Mouse (Mus musculus) urinary bladder, adult 2 months (tissue): ENCODE measurements around the gene Xpnpep1. TPM values are rescaled to one million over a fixed set of nuclear protein-coding genes. Genes with fewer than 3 reads are reported as not detected.

Experiments used
- DNase-seq: peaks from one replicate; pipeline ENCODE4 v3.0.0; 2022; ENCODE audit warnings: low spot score
- polyA plus RNA-seq: library from polyadenylated mRNA; depleted of rRNA; stranded (reverse); fragments of >200 nt; gene quantifications from 2 replicates; pipeline ENCODE4 v1.2.3, GENCODE M21; 2012

The Xpnpep1 gene
- polyA plus RNA-seq, 1 experiment, result 68.6 TPM

DNA sequence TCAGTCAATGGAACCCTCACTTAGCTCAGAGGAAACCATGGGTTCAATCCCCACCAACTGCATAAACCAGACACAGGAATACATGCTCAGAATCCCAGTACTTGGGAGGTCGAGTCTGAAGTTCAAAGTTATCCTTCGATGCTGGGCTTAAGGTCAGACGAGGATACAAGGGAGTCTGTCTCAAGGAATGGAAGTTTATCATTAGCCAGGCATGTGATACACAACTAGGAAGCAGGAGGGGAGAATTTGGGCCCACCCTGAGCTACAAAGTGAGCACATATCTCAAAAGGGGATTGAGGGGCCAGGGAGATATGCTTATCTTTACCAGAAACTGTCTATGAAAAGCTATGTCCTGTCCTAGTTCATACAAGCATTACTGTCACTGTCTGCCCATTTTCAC is 7.4 kb downstream of the Xpnpep1 start:
- no peak for DNase-seq

DNA sequence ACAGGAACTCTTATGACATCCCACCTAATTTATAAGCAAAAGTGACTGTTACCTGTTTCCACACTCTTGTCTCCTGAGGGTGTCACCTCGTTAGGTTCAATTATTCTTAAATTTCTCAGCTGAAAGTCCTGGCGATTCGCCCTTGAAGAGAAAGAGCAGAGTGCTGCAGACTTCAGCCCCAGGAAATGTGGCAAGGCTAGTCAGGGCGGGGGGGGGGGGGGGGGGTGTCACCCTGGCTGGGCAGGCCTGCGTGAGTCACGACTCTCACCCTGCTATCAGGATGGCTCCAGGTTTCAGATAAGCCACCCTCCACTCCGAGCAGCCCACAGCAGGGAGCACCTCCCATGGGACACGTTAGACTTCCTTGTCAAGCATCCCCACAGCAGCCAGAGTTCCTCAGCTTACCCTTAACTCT is 8.1 kb downstream of the Xpnpep1 start:
- no peak for DNase-seq

DNA sequence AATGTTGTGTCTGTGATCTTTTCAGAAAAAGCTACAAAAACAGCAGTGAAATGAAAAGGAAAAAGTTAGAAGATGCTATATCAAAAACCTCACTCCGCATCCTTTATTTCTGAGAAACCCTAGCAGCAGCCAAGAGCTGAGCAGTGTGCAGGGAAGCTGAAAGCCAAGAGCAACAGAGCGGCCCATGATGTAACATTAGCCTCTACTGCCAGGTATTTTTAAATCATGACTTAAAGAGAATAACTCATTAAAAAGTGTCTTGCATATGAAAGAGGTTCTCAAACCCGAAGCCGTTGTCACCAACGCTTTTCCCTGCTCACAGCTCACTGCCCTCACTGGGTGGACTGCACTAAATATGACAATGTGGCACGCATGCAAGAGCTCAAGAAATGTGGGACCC is 9.7 kb downstream of the Xpnpep1 start:
- no peak for DNase-seq

DNA sequence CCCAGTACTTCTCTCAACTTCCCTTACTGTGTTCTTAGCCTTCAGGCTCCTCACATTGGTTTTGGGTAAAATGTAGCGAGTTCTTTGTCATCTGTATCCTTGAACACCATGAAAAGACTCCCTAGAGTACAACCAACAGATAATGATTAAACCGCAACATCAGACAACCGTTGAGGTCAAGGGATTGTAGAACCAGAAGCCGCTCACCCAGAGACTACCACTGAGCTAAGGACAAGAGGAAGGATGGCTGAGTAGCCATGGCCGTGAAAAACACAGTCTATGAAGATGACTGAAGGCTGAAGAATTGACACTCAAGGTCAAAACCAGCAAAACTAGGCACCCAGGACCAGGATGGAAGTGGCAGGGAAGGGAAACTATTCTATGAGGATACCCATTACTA is 10.3 kb downstream of the Xpnpep1 start:
- no peak for DNase-seq

DNA sequence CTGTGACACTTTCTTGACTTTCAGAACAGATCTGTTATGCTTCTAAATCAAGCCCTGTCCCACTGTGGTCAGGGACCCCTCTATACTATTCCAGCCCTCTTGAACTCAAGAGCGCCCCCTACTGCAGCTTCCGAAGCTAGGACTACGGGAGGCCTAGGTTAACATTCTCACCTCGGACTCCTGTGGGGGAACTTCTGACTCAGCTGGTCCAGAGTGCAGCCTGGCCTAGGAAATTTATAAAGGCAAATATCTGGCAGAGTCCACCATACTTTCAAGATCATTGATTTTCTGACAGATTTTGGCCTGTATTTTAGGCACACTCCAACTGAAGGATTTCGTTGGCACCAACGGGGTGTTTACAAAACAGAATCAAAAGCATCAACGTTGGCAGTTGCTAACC is 11.0 kb downstream of the Xpnpep1 start:
- DNase-seq, result no peak

DNA sequence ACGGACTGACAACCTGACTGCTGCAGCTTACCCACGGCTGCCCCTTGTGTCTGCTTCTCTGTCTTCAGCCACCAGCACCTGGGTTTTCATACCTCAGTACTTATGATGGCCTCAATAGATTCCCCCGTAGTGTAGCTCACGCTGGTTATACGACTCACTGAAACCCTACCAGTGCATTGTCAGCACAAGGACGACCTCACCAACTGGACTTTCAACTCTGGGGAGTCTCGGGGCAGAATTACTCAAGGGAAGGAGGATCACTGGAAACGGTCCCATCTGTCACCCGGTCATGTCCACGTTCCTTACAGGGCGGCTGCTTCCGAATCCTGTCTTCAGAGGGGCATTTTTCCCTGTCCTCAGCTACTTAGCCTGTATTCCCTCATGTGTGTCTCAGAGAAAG is 11.8 kb downstream of the Xpnpep1 start:
- DNase-seq, result no peak

DNA sequence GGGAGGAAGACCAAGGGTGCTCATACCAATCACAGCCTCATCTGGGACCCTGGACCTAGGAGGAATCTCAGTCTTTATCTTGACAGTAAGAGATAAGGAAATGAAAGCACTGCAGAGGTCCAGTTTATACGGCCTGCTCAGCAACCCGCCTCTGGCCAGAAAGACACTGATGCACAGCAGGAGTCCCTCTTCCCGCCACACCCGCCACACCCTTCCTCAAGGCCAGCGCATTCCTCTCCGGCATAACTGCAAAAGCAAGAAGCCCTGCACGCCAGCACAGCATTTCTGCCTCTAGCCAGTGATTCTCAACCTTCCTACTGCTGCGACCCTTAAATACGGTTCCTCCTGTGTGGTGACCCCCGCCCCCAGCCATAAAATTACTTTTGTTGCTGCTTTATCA is 16.8 kb downstream of the Xpnpep1 start:
- no peak for DNase-seq

DNA sequence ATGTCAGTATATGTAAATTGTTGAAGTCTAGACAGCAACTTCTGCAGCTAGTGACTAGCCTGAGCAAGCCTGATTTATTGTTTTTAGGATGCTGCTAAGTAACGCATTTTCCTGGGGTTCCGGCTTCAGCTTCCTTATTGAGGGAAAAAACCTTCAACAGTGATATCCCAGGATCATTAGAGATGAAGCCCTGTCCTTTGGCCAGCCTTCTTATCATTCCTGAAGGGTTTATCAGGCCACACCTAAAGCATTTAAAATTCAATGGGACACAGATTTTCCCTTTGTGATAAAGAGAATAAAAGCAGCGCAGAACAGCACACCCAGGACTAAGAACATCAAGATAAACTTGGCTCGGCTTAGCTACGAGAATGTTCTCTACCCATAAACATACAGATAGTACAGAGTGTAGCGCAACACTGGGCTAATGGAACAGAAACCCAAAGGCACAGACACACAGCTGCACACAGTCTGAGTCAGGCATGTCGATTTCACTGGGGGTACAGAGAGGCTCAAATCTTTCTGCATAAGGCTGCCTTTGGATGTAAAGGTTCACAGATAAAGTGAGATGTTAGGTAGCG is 17.9 kb downstream of the Xpnpep1 start:
- no peak for DNase-seq

DNA sequence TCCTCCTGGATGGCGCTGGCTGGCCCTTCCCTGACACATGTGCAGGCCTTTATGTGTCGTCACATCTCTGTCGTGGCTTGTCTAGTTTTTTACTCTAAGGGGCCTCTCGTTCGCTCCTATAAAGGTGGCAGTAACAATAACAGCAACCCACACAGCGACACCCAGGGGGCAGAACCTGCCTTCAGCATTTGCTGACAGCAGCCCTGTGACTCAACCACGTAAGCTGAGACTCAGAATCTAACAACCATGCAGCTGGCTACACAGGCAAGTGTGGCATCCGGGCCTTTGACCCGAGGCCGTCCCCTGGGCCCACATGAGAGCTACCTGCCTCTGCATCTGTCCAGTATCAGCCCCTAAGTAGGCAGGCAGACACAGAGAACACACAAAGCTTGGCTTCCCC is 18.5 kb downstream of the Xpnpep1 start:
- DNase-seq, result no peak

DNA sequence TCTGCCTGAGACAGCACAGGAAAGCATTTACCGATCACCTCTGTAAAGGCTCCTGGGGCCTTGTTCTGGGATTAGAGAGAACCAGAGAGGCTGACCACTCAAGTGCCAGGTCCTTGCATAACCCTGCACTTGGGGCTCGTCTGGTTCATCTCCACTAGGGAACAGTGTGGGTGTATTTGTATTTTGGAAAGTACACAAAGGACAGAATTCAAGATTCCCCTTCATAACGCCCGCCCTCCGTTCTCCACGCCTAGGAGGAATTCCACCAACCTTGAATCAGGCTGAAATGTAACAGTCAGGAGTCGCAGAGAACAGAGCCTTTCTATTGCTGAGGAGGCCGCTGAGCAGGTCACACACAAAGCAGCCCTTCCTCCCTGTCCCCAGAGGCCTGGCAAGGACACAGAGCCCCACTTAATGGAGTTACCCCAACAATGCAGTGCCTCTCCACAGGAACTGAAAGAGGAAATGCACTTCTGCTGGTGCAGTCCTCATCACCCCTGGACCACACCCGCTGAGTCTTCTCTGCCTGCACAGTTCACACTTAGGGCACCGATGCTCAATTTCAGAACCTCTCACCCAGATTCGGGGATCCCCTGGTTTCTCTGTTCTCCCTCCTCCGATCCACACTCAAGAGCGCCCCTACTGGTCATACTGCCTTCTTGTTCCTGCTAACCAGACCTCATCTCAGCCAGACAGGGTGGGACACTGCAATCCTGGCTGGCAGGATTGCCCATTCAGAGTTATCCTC is 20.1 kb downstream of the Xpnpep1 start:
- DNase-seq, result no peak

DNA sequence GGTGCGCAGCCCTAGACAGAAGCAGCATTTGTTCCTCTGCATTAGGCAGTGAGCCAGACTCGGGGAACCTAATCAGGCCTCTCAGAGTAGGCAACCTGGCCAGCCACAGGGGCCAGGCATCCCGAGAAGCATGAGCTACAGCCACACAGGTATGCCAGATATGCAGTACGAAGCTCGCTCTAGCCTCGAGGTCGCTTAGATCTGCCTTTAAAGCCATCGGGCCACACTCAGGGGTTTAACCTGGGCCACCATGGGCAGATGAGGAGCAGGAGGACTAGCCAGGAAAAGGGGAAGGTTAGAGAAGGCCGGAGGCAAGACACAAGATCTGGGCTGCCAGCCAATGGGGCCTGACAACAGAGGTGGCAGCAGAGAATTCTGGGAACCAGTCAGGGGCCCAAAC is 22.1 kb downstream of the Xpnpep1 start:
- no peak for DNase-seq

DNA sequence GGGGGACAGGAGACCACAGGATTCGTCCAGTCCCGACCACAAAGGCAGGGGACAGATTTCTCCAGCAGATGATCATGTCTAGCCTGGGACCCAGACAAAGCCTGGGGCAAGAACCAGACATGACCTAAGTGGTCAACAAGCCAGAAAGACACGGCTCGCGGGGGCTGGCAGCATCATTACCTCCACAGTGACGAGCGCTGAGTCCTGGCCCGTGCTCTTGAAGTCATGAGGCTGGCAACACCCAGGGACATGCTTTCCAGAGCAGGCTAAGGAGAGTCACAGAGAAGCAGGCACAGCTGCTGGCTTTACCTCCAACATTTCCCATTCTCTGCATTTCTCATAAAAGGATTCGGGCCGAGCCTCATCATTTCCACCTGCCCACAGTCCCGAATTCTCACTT is 22.8 kb downstream of the Xpnpep1 start:
- no peak for DNase-seq

DNA sequence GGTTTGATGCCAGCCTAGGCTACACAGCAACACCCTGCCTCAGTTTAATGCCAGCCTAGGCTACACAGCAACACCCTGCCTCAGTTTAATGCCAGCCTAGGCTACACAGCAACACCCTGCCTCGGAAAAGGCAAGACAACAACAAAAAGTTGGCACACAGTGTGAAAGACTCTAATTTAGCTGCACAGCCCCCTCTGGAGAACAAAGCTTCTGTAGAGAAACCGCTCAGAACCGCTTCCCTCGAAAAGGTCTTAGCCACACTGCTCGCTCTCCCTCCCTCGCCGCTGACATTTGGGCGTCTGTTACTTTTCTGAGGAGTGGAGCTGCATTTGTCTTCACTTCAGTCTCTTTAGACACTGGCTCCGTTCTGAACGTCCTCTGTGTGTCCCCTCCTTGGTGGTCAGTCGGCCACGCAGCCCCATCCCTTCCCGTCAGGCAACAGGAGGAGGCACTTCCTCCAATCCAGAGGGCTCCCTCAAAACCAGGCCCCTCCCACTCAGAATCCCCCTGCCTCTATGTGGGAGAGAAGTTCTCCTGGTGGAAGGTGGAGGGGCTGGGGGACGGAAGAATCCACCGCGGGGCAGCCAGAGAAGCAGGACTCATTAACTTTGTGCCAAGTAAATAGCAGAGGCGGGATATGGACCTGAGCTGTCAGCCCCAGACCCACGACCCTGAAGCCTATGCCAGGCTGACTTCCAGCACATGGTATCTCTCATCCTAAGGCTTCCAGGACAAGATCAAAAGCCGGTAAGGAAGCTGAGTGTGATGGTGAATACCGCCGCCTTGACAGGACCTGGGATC is 24.9 kb downstream of the Xpnpep1 start:
- DNase-seq, result no peak

DNA sequence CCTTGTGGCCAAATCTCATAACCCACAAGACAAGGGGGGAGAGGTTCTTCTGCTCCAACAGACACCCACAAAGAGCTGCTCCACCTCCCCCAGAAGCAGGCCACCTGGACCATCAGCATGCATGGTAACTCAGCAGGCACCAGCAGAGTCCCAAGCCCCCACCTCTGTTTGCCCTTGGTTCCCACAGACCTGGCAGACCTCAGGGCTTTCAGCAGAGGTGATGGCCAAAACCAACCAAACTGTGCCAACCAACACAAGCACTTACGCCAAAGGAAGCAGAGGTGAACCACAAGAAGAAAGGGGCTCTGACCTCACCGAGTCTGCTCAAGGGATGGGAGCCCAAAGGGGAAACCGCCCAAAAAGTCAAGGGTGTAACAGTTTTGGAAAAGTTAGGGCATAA is 26.3 kb downstream of the Xpnpep1 start:
- no peak for DNase-seq

DNA sequence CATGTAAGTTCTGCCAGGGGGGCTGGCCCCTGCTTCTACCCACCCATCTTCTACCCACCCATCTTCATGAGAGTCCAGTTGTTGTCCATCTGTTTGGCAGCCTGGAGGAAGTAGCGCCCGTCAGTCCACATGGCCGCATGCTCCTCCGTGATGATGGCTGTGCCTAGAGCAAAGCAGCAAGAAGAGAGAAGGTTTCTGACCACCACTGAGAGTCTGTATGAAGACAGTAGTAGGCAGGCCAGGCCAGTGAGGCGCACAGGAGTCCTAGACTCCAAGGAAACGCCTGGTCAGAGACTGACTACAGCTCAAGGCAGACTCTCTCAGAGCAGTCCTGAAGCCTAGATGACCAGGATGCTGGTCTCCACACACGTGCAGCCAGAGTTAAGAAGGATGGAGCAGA is 26.7 kb downstream of the Xpnpep1 start:
- no peak for DNase-seq

DNA sequence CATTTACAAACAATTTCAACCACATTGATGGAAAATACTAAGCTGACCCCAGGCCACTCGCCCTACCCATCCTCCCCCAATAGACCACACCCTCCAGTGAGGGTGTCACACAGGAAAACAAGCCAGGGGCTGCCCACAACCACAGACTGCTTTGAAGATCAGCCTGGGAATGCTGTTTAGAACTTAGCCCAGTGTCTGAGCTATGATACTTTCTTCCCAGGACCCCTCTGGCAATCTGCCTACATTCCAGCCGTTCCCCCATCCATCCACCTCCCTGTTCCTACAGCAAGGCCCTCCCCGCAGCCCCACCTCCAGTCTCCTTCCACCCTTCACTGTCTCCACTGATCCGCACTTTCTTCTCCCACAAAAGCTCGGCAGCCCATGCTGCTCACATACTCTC is 29.1 kb downstream of the Xpnpep1 start:
- DNase-seq, result no peak

DNA sequence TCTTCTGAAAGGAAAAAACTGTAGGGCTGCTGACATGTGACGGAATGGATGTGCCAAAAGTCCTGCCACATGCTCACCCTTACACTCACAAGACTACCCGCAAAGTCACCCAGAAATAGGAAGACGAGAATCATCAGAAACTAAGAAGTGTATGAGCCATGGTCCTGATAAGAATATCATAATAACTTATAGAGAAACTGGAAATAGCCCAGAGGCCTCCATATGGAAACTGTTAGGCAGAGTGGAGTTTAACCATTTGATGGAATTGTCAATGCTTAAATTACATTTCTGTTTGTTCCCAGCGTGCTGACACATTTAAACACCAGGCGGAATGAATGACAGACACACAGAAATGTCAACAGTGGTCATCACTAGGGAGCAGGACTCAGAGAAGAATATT is 31.1 kb downstream of the Xpnpep1 start:
- DNase-seq, result no peak

DNA sequence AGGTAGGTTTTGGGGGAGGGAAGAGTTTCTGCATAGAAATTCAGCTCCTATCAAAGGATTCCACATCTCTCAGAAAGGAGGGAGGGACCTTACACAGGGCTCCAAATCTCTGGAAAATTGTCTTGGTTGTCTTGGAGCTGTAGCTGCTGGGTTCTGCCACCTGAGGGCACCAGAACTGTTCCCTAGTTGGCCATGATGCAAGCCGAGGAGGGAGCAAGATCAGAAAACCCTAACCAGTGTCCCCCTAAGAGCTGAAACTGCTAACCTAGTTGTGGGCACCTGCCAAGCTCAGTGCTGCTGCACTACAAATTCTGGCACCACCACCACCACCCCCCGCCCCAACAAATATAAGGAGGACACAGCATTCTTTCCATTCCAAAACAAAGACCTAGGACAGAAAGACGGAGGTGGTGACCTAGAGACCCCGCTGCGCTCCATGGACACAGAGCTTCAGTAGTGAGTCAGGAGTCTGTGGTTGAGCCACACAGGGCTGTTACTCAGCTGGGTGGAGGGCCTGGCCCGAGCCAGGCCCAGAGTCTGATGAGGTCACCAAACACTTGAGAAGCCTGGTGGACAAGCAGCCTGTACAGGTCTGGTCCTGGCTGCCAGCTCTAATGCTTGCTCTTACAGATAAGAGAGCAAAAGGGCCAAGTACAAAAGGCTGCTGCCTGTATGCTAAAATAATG is 31.9 kb downstream of the Xpnpep1 start:
- no peak for DNase-seq

DNA sequence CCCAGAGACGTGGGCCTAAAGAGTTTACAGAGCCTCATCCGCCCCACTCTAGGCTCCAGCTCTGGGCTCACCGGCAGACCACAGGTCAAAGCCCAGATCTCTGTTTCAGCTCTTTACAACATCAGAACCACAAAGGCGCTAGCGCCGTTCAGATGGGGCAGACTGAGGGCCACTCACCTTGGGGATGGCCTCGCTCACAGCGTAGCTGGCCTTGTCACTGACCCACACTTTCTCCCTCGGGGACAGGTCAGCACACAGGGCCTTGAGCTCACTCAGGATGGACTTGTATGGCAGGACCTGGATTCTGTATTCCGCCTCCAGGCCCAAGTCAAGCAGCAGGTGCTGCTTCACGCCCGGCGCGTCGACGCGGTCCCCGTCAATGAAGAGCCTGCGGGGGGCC is 34.0 kb downstream of the Xpnpep1 start:
- DNase-seq, result no peak

DNA sequence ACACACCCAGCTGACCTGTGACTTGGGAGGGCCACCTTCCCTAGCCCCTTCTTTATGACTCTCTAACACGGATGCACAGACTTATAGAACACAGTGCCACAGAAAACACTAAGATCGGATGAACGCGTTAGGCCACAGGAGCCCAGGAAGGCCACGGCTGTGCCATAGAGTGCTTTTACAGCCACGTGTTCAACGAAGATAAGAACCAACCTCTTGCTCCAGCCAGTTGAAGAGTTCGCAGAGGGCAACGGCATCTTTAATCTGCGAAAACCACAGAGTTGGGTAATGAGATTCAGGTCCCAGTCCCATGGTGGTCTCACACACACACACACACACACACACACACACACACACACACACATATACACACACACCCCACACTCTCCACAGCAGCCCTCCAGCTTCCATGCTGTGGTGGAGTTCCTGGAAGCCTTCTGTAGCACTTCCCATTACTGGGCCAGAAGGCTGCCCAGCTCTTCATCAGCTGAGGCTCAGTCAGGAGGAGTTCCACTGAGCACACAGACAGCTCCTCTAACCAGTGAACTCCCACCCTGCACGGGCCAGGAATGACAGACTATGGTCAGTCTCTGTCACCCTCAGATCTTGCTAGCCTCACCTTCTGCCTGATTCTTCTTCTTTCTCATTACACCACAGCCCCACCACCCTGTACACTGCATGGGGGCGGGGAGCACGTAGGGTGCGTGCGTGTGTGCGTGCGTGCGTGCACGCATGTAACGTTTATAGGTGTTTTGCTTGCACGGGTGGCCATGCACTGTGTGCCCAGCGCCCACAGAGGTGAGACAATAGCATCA is 36.3 kb downstream of the Xpnpep1 start:
- DNase-seq, result no peak
